Mouse (Mus musculus): Measurements from ENCODE around the gene Itpkb.

DNA sequence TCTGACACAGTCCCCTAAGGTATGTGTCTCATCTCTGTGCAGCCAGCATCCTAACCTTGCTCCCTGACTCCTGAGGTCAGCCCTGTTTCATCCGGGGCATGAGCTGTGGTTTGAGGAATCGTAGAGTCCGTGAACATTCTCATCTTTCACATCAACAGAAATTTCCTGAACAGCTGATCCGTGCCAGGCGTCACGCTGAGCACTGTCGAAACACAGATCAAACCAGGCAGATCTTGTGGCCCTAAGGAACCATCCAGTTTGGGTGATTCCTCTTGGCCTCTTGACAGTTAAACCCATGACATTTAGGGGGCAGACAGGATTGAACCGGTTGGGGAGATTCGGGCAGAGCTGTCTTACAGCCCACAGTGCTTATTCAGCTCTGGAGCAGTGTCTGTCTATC is 38.4 kb downstream of the Itpkb start:
- TF ChIP-seq POLR2A (IDR thresholded peaks at IDR 0.05; ENCODE audit: extremely low read depth, insufficient read depth, low read length) (no peak), CTCF (IDR thresholded peaks at IDR 0.05; ENCODE audit: extremely low read depth, insufficient read depth, low read length) (no peak)

Data from cortical plate, adult 2 months (tissue).